Mouse (Mus musculus) thymus, postnatal 4 days (tissue): ENCODE measurements around the gene Bcl2.

Experiments used
- DNase-seq: peaks from one replicate; pipeline ENCODE4 v3.0.0; 2021

The Bcl2 gene

DNA sequence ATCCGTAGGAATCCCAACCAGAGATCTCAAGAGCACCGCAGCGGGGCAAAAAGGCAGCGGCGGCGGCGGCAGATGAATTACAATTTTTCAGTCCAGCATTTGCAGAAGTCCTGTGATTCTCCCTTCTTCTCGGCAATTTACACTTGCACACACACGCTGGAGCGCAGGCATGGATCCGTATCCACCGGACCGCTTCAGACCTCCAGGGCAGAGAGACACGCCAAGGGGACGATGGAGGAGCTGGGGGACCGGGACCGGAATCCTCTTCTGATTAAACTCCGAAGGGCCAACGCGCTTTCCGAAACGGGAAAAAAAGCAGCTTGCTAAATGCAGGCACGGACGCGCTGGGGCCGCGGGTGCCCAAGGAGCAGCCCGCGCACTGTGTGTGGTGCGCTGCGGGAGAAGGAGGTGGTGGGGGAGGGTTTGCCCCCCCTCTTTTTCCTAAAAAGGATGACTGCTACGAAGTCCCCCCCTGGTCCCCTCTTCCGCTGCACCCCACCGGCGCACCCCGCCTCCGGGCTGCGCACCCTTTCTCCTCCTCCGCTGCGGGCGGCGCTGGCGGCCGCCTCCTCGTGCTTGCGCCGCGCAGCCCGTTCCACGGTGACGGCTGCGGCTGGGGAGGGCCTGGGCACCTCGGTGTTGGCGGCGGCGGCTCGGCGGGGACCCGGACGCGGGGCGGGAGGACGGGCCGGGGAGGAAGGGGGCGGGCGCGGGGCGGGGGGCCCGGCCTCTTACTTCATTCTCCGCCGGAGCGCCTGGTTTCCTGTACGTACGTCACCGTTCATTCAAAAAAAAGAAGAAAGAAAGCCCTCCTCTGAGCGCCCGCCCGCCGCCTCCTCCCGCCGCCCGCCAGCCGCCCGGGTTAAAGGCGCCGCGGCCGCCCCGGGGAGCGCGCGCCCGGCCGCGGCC, at the start of gene Bcl2:
Bcl2 (minus strand) TSS at position 654 of the 909 bp plus-strand sequence.
- peak; percentile 86 for DNase-seq

DNA sequence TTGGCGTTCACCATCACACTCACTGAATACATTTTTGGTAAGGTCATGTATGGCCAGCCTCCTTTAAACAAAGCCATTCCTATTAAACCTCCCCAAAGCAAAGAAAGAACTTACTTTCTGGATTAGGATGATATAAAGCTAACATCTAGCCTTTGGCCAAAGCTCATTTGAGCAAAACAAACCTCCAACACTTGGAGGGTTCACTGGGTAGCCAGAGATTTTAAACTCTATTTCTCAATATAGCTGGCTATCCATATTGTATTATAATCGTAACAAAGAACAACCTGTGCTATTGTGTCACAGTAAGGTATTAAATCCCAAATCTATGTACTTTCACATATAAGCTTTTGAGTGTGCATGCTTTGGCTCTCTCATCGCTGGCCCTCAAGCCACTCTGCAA, 46.7 kb upstream of the Bcl2 start:
- no peak for DNase-seq

DNA sequence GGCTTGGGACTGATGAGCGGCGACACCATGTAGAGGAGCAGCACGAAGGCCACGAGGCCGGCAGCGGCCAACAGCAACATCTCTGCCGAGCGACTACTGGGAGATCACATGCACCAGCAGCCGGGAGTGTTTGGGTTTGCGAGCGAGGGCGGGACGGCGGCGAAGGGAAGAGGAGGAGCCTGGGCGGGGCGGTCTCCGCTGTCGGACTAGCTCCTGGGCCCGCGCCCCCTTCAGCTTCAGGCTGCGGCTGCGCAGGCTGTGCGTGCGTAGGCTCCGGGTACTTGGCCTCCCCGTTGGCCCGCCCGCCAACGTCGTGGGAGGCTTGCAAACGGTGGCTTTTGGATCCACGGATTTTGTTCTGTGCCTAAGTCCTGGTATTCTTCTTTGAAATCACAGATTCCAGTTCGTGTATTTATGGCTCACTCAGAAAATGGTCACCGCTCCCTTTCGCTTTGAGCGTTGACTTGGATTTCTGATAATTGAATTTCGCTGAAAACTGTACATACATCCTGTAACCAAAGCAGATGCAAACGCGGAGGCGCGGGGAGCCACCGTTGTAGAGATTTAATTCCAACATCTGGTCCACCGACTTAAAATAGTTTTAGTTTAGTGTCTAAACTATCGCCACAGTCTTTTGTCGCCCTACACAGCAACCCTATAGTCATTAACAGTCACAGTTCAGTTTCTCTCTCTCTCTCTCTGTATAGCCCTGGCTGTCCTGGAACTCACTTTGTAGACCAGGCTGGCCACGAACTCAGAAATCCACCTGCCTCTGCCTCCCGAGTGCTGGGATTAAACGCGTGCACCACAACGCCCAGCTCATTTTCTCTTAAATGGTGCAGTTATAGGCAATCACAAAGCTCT, 45.7 kb upstream of the Bcl2 start, which contains the start of gene Kdsr:
Kdsr (minus strand) TSS at position 156 of the 864 bp plus-strand sequence.
- DNase-seq = peak; percentile 97

DNA sequence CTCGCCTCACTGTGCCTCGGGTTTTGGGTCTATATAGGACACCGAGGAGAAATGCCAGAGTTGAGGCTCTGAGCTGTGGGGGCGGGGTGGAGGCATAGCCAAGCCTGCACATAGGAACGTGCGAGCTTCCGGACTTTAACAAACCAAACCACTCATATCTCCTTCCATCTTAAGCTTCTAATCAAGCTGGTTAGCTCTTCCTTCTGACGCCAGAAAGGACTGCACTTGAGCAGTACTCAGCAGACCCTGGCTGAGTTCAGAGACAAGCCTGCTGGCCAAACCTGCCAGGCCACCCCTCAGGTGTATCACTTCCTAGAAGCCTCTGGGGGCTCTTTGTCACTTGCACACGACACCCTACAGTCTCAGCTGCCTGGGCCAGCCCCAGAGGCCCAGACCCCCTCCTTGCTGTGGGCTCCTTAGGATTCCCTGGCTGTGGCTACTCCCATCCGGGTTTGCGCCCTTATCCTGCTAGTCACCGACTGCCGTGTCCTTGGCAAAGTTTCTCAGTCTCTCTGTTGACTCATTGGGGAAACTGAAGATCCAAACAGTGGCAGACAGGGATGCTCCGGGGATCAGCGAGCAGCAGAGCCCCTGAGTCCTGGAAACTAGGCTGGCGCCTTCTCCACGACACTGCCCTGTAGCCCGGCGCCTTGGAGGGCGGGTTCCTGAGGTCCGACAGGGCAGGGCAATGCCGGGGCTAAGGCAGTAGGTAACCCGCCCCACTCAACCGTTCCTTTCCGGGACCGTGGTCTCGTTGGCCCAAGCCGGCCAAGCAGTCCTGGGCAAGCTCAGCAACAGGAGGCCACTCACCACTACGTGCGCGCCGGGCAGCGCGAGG, 44.9 kb upstream of the Bcl2 start:
- DNase-seq = peak; percentile 64

DNA sequence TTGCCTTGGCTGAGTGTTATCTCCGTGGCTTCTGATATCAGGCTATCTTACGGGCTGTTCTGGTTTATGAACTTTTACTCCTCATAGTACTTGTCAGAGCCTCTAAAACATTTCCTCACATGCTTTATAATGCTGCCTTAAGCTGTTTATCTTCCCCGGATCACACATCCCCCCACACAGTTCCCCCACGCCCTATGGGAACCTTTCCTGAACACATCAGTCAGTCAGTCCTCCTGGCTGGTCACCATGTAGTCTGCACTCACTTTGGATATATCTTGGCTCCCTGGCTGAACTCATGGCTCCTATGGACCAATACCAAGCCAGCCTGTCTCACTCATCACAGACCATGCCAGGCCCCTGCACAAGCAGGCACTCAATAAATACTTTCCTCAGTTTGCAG, 42.6 kb upstream of the Bcl2 start:
- DNase-seq = no peak

DNA sequence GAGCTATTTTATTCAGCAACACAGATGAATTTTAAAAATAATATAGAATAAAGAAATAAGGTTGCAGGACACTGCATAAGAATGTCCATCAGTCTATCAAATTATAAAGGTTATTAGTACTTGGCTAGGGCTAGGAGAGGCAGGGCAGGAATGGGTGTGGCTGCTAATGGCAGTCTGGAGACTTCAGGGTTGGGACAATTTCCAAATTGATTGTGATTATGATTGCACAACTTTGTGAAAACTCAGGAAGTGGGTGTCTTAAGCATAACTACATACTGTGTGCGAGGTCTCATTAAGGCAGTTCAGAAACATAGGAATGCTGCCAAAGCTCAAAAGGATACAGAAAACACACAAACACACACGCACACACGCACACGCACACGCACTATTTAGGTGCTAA, 37.9 kb upstream of the Bcl2 start:
- DNase-seq = no peak

DNA sequence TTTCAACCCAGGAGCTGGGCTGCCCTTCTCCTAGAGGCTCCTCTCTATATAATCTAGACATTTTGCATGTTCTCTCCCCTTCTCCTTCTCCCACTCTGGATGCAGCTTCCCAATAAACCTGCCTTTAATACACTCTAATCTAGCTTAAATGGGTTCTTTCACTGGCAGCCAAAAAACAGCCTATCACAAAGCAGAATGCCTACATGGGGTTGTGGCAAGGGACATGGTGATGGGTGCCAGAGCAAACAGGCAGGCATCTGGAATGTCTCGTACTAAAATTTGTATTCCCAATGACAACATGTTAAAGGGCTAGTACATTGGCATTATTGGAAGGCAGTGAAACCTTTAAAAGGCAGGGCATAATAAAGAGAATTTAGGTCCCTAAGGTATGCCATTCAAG, 36.6 kb upstream of the Bcl2 start:
- no peak for DNase-seq

DNA sequence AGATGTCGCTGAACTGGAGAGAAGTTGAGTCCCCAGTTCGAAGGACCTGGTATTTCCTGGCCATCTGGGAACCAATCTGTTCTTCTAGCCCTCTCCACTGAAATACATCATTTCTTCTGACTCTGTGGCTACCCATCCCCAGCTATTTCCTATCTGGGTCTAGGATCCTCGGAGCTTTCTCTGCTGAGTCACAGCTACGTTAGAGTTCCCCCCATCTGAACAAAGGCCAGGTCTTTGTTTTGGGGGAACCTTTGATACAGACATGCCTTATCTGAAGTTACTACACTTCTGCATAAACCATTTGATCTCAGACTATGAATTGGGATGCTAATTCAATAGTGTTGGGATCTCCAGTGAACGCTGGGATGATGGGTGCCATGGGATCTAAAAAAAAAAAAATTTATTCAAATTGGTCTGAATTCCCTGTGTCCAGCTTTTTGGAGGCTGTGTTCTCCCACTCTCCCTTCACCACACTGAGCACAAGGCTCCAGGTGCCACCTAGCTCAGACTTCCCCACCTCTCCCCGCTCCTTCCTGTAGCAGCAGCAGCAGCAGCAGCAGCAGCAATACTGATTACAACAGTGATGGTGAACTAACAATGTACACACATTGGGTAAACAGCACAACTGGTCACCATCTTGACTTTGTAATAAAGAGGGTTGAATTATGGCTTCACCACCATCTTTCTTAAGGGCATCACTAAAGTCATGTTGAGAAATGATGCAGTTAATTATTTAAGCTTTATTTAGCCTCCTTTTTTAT, 34.7 kb upstream of the Bcl2 start:
- DNase-seq = no peak

DNA sequence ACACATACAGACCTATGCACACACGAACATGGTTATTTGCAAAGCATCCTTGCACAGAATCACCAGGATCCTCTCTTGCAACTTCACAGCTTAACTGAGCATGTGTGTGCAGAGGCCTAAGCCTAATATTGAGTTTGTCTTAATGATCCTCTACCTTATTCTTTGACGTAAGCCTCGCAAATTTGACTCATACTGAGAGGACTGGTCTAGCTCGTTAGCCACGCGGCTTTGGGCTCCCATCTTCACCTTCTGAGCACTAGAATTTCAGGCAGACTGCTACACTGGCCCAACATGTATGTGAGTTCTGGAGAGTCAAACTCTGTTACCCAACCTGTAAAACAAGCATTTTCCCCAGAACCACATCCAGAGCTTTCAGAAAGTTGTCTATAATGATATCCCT, 28.9 kb upstream of the Bcl2 start:
- no peak for DNase-seq

DNA sequence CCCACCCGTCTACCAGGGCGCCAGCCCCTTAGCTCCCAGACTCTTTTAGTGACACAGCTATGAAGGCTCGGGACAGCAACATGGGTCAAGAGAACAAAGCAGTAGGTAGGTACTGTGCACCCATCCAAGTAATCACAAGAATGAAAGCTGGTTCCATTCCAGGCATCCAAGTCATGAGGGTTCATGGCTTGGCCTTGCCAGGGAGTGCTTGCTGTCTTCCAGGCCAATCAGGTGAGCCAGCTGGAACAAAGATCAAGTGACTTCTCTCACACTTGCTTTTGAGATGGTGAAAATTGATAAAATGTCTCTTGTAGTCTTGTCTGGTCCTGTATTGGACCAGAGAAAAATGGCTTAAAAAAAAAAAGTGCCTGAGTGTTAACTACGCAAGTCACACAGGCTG, 26.7 kb upstream of the Bcl2 start:
- no peak for DNase-seq

DNA sequence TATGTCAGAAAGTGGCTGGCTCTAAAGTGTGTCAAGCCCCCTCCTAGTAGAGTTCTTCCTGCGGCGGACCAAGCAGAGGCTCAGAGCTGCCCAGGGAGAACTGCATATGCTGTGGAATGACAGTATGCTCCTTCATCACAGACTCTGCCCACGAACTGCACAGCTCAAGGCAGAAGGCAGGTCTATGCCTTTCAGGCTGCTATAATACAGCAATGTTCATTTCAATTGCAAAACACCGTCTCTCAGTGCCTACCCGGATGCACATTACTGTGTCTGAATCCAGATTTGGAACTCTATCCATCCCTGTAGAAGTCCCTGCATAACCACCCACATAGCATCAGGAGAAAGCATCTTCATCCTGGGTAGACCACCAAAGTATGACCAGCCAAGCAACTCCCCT, 25.7 kb upstream of the Bcl2 start:
- DNase-seq = no peak

DNA sequence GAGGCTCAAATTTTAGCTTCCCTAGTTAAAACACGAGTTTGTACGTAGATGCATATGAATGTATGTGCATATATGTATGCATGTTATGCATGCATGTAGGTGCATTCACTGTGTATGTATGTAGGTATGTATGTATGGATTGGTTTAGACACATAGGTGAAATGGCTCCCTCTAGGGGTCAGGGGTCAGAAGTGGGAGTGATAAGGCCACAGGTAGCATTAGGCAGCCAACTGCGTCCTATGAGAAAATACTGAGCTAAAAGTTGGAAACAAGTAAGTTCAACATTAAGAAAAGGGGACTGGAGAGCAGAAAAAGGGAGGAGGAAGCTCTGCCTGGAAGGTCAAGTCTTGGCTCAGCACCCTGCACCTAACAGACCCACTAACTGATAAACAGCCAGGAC, 24.0 kb upstream of the Bcl2 start:
- DNase-seq = peak; percentile 79

DNA sequence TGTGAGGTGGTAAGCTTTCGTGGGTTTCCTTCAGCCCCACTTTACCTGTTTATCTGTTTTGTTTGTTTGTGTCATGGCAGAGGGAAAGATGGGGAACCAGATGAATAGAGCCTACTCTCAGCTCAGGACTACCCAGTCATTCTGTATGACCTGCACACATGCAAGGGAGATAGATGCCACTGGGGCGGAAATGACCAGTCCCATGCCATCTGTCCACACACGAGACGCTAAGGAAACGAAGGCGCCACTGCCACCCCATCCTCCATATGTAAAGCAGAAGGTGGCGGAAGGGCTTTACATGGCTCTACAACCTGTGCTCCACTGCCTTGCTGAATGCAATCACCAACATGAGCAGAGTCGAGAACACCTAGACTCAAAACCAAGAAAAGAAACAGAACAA, 22.1 kb upstream of the Bcl2 start:
- no peak for DNase-seq

DNA sequence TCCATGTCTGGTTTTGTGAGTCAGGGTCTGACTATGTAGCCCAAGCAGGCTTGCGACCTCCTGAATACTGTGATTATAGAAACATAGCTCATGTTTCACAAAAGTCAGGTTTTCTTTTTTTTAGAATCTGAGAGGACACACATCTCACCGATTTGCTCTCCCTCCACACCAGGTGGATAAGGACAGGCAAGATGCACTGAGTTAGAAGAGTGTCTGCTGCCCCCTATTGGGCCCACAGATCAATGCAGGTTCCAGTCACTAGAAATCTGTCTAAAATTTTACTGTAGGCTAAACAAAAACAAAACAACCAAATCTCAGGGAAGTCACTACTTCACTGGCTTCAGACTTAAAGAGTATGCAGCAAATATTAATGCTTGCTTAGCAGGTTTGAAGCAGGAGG, 21.5 kb upstream of the Bcl2 start:
- peak; percentile 71 for DNase-seq

DNA sequence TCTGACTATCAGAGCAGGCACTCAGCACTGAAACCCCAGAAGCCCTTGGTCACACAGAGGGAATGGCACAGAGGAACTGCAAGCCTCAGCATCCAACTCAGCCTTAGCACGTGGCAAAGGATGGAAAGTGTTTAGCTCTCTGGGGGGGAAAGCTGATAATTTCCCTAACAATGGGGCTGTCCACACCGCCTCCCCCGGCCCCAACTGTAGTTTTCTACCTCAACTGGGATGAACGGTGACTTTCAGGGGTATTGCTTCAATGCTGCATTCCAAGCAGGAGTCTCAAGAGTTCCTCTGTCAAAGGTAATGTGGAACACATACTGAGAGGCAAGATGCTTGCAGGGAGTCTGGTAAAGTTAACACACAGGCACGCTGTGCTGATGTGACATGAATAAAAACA, 8.0 kb upstream of the Bcl2 start:
- DNase-seq = no peak

DNA sequence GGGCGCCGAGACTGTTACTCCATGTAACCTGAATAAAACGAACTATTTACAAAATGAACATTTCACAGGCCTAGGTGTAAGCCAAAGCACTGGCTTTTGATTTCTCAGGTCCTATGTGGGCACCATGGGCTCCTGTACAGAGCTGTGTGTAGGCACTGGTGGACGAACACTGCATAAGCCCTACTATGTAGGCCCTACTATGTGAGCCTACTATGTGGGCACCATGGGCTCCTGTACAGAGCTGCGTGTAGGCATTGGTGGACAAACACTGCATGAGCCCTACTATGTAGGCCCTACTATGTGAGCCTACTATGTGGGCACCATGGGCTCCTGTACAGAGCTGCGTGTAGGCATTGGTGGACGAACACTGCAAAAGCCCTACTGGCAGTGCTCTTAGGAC, 3.7 kb upstream of the Bcl2 start:
- peak; percentile 32 for DNase-seq

DNA sequence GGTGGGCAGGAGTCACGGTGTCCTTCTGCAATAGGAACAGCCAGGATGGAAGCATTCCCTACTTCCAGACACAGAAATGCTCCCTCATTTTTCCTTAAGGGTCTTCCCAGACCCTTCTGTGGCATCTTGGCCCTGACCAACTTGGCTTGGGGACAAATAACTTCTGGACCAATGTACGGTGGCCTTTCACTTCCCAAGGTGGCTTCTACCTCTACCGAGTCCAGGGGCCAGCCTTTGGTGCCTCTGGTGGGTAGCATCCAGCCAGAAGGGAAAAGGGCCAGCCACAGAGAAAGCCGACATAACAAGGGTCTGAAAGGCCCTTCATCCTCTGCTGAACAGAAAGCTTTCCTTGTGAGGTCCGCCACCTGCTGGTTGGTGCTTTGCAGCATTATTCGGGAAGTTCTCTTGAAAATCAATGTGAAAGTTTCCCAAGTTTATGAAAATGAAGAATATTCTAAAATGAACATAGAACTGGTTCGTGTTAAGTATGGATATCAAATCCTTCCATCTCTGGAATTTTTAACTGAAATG, 3.1 kb upstream of the Bcl2 start:
- DNase-seq = peak; percentile 89

DNA sequence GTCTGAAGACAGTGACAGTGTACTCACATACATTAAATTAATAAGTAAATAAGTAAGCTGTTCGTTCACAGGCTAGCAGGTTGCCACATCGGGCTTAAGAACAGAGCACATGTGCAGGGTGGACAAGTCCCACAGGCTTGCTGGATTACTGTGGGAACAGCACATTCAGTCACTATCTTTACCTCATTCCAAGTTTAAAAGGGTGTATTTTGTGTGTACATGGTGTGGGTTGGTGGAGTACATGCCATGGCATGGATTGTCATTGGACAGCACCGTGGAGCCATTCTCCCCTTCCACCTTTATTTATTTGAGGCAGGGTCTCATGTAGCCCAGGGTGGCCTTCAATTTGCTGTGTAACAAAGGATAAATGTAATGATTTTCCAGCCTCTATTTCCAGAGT, 2.1 kb upstream of the Bcl2 start:
- no peak for DNase-seq

DNA sequence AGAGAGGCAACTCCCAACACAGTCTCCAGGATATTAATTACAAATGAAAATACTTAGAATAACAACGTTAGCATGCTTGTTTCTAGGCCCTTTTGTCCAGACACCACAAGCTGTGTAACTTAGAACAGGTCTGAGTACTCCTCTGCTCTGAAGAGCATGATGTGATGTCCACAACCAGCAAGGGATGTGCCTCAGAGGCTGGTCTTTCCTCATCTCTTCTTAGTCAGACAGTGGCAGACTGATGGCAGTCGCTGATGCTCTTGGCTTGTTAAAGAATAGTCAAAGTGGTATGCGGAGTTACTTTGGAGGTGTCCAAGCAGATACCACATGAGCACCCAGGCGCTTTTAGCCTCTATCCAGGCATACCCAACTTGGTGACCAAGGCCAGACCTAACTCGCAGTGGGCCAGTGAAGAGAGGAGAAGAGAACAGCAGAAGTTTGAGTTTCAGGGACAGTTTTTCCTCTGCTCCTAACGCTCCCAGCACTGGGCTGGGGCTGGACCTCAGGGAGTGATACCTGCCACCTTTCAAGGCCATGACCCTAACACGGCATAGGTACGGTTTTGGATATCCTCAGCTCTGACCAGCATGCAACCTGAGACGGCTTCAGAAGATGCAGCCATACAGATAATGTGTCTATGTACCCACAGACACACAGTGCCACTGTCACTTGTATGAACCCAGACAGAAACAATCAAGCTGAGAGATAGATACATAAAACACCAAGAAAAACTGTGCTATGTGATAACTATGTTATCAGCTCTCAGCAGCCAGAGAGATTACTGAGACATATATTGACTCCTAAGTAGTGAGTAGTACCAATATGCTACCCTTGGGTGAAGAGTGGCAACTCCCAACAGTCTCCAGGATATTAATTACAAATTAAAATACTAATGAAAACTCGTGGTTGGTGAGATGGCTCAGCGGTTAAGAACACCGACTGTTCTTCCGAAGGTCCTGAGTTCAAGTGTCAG, 1.3 kb upstream of the Bcl2 start:
- no peak for DNase-seq

DNA sequence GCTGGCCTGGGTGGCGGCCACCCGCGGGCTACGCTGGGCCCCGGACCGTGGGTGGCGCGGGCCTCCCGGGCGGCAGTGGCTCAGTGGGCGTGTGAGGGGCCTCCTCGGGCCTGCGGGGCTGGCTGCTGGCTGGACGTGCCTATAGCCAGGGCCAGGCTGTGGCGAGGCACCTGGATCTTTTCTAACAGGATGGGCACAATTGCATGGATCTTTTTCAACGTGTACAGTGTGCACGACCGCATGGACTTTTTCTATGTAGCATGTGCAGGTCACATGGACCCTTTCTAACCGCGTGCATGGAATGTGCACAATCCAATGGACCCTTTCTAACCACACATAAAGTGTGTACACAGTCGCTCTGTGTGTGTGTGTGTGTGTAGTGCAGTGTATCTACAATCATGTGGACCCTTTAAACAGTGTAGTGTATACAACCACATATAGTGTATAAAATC, 482 bp upstream of the Bcl2 start:
- no peak for DNase-seq

DNA sequence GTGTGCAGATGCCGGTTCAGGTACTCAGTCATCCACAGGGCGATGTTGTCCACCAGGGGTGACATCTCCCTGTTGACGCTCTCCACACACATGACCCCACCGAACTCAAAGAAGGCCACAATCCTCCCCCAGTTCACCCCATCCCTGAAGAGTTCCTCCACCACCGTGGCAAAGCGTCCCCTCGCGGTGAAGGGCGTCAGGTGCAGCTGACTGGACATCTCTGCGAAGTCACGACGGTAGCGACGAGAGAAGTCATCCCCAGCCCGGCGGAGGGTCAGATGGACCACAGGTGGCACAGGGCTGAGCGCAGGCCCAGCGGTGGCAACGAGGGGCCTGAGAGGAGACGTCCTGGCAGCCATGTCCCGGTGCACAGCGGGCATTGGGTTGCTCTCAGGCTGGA, 1.7 kb downstream of the Bcl2 start:
- DNase-seq = peak; percentile 83
